Mouse (Mus musculus): Measurements from ENCODE around the gene Tdrkh. TPM values are rescaled to one million over a fixed set of nuclear protein-coding genes. Genes with fewer than 3 reads are reported as not detected.

Gene Tdrkh
- polyA plus RNA-seq, 1 experiment from 2014 or later, result 9.0 TPM

DNA sequence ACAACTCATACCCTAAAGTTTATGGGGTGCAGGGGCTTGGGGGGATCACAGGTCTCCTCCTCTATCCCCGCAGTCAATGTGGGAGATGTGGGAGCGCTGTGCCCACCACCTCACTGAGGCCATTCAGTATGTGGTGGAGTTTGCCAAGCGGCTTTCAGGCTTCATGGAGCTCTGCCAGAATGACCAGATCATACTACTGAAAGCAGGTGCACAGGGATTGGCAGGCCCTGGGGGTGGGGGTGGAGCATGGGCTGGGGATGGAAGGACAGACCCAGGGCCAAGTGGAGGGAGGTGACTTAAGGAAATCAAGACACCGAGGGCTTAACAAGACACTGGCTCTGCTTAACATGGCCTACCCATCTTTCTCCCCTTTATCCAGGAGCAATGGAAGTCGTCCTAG, 22.1 kb upstream of the Tdrkh start:
- no peaks in the 10 kb centered on the region for H3K36me3 ChIP-seq
- H3K4me1 ChIP-seq, result no peaks in the 10 kb centered on the region
- H3K27ac ChIP-seq, result no peak overlapping the region
- WGBS, result 74% methylated on average over 5 of the region's 5 CpGs
- no peak for ATAC-seq (ENCODE audit: insufficient number of reproducible peaks, insufficient read depth, low FRiP score, low TSS enrichment, low read depth)
- H3K9me3 ChIP-seq, result no peaks in the 10 kb centered on the region
- H3K4me3 ChIP-seq, result no peak overlapping the region
- peaks cover 8% of the 10 kb centered on the region; the same call in 1 of the 2 replicates for H3K27me3 ChIP-seq
- no peak overlapping the region for H3K9ac ChIP-seq
- H3K4me2 ChIP-seq, result no peak overlapping the region

DNA sequence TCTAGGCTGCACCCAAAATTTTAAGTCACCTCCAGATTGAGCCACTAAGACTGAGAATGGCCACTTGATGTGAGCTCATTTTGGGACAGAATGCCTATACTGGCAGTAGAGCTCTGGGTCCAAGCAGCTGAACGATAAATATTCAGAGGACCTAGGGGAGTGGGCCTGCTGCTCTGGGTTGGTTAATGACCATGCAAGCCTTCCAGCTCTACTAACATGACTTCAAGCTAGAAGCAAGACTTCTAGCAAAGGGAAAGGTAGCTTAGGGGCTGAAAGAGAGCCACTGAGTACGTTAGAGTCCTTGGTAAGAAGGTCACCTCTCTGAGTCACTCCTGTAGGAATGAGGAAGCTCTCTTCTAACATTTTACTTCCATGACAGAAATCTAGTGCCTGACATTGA, 20.9 kb upstream of the Tdrkh start:
- H3K4me1 ChIP-seq, result no peaks in the 10 kb centered on the region
- no peak overlapping the region for H3K27ac ChIP-seq
- ATAC-seq (ENCODE audit: insufficient number of reproducible peaks, insufficient read depth, low FRiP score, low TSS enrichment, low read depth), result no peak
- H3K4me2 ChIP-seq, result no peak overlapping the region
- no peaks in the 10 kb centered on the region for H3K9me3 ChIP-seq
- no peak overlapping the region for H3K4me3 ChIP-seq
- H3K9ac ChIP-seq, result no peak overlapping the region
- WGBS, result 80% methylated on average over 2 of the region's 2 CpGs
- peaks cover 17% of the 10 kb centered on the region for H3K27me3 ChIP-seq
- no peaks in the 10 kb centered on the region for H3K36me3 ChIP-seq

DNA sequence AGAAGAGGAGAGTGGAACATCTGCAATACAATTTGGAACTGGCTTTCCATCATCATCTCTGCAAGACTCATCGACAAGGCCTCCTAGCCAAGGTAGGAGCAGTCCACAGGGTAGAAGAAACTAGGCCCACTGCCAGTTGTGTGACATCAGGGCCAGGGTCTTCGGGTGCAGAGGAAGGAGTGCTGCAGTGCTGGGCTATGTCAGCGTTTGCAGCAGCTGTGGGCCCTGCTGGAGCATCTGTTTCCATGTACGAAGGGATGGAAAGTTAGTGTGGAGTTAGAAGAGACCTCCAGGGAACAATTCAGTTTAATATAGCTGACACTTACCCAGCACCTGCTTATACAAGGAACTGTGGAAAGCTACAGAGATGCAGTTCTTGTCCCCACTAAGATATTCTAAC, 20.0 kb upstream of the Tdrkh start:
- WGBS, result 63% methylated on average over 4 of the region's 4 CpGs
- no peaks in the 10 kb centered on the region for H3K4me1 ChIP-seq
- H3K27ac ChIP-seq, result no peak overlapping the region
- H3K4me2 ChIP-seq, result no peak overlapping the region
- peaks cover 26% of the 10 kb centered on the region for H3K27me3 ChIP-seq
- ATAC-seq (ENCODE audit: insufficient number of reproducible peaks, insufficient read depth, low FRiP score, low TSS enrichment, low read depth), result no peak
- H3K9me3 ChIP-seq, result no peaks in the 10 kb centered on the region
- no peaks in the 10 kb centered on the region for H3K36me3 ChIP-seq
- no peak overlapping the region for H3K4me3 ChIP-seq
- H3K9ac ChIP-seq, result no peak overlapping the region

DNA sequence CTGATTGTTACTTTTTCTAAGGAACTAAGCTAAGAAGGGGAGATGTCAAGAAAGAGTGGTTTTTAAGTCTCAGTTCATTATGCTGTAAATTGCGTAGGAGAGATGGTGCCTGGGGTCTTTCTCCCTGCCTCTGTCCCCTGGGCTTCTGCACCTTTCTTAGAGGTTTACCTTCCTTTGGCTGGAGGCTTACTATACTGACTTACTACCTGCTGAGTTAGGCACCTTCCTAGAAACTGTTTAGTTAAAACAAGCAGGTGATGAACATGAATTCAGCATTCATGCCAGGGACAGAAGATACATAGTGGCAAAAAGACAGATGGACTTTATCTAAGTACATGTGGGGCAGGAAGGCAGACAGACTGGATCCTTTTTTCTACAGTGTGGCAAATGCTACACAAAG, 16.7 kb upstream of the Tdrkh start:
- no peaks in the 10 kb centered on the region for H3K9me3 ChIP-seq
- no peak overlapping the region for H3K4me3 ChIP-seq
- H3K27me3 ChIP-seq, result peaks cover 59% of the 10 kb centered on the region
- no peak overlapping the region for H3K4me2 ChIP-seq
- no peak overlapping the region for H3K27ac ChIP-seq
- ATAC-seq (ENCODE audit: insufficient number of reproducible peaks, insufficient read depth, low FRiP score, low TSS enrichment, low read depth), result no peak
- 71% methylated on average over 1 of the region's 1 CpGs for WGBS
- H3K9ac ChIP-seq, result no peak overlapping the region
- peaks cover 11% of the 10 kb centered on the region; the same call in 1 of the 2 replicates for H3K4me1 ChIP-seq
- no peaks in the 10 kb centered on the region for H3K36me3 ChIP-seq

DNA sequence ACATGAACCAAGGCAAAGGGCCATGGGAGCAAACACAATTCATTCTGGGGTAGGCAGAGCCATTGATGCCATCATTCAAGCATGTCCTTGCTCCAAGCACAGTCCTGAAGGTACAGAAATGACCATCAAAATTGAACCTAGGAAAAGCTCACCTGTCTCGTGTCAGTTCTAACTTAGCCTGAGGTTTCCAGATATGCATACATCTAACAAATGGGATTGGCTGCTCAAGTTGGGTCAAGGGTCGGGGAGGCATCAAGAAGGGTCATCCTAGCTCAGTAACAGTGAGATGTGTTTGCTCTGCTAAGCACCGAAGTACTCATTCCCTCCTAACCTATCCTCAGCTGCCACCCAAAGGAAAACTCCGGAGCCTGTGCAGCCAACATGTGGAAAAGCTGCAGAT, 16.2 kb upstream of the Tdrkh start:
- Histone ChIP-seq H3K4me1 (peaks cover 11% of the 10 kb centered on the region; the same call in 1 of the 2 replicates), H3K9me3 (no peaks in the 10 kb centered on the region), H3K4me2 (no peak overlapping the region), H3K27ac (no peak overlapping the region), H3K27me3 (peaks cover 64% of the 10 kb centered on the region), H3K9ac (no peak overlapping the region), H3K4me3 (no peak overlapping the region), H3K36me3 (no peaks in the 10 kb centered on the region)
- WGBS, result 77% methylated on average over 4 of the region's 4 CpGs
- ATAC-seq (ENCODE audit: insufficient number of reproducible peaks, insufficient read depth, low FRiP score, low TSS enrichment, low read depth), result no peak

DNA sequence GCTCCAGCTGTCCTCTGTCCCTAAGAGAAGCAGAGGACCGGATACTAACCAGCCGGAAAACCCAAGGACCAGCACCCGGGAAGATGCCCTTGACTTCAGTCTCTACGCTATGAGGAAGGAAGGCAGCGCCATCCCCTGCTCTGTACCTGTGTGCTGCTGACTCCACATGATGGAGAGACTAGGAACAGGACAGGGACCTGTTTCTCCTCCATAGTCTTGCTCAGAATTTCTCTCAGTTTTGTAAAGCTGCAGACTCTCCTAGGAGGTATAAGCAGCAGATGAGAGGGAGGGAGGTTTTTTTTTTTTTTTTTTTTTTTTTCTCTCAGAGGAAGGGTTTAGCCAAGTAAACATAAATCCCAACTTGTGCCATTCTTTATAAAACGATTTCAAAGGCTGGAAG, 14.9 kb upstream of the Tdrkh start, which contains the start of gene Lingo4:
Gene Lingo4 (plus strand): TSS at position 301 of the 400 bp plus-strand sequence.
- H3K4me2 ChIP-seq, result peak within 1 kb of the TSS; percentile 63
- peak within 1 kb of the TSS; percentile 34 for H3K4me3 ChIP-seq
- H3K36me3 ChIP-seq, result no peaks in the 10 kb centered on the region
- ATAC-seq (ENCODE audit: insufficient number of reproducible peaks, insufficient read depth, low FRiP score, low TSS enrichment, low read depth), result no peak
- no peak within 1 kb of the TSS for H3K27ac ChIP-seq
- peak within 1 kb of the TSS; percentile 68 for H3K9ac ChIP-seq
- H3K9me3 ChIP-seq, result no peaks in the 10 kb centered on the region
- H3K27me3 ChIP-seq, result peaks cover 78% of the 10 kb centered on the region
- peaks cover 13% of the 10 kb centered on the region; the same call in 1 of the 2 replicates for H3K4me1 ChIP-seq
- 68% methylated on average over 6 of the region's 6 CpGs for WGBS

DNA sequence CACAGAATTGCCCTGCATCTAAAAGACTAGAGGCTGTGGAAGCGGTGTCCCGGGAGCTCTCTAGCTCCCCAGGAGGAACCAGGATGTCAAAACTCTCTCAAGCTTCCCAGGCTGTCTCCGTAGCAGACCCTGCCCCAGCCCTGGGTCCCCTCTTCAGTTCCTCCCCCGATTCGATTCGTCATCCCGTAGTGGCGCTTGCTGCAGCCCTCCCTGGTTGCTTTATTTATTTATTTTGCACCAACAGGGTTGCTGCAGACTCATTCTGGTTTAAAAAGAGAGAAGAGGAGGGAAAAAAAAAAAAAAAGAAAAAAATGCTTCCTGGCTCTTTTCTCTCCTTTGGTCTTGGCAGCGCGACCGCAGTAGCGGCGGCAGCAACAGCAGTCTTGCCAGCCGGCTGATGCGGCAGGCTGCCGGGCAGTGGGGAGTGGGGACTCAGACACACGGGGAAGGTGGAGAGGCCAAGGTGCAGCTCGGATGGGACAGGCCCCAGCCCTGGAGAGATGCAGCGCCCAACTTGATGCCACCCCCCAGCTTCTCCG, 14.1 kb upstream of the Tdrkh start:
- H3K27ac ChIP-seq, result no peak overlapping the region
- ATAC-seq (ENCODE audit: insufficient number of reproducible peaks, insufficient read depth, low FRiP score, low TSS enrichment, low read depth), result no peak
- peaks cover 84% of the 10 kb centered on the region for H3K27me3 ChIP-seq
- WGBS, result 3% methylated on average over 20 of the region's 20 CpGs
- H3K36me3 ChIP-seq, result no peaks in the 10 kb centered on the region
- peaks cover 20% of the 10 kb centered on the region; the same call in 1 of the 2 replicates for H3K4me1 ChIP-seq
- peak overlapping the region; percentile 68 for H3K9ac ChIP-seq
- peak overlapping the region; percentile 63 for H3K4me2 ChIP-seq
- H3K9me3 ChIP-seq, result no peaks in the 10 kb centered on the region
- peak overlapping the region; percentile 34 for H3K4me3 ChIP-seq

DNA sequence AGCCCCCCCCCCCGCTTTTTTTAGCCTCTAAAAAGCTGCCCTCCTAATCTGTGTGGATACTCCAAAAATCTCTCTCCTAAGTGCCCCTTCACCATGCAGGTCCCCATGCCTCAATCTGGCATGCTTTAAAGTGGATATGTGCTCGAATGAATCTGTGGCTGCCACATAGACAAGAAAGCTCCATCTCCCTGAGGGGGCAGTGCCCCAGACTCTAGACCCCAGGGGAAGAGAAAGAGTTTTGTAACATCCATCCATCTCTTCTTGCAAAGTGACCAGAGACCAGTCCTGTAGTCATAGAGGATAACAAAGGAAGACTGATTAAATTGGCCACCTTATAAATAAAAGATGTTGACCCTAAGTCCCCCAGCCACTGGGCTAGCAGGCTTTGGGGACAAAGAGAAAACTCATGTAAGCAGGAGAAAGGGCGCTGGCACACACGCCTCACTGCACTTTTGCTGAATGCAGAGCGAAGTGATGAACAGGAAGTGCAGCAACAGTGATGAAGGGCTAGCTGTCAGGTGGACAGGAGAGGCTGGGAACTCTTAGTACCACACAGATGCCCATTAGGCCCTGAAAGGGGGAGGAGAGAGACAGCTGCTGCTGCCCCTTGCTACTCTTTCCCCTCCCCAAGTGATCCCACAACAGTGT, 13.3 kb upstream of the Tdrkh start:
- no peaks in the 10 kb centered on the region for H3K36me3 ChIP-seq
- H3K27ac ChIP-seq, result no peak overlapping the region
- peaks cover 28% of the 10 kb centered on the region for H3K4me1 ChIP-seq
- 38% methylated on average over 5 of the region's 5 CpGs for WGBS
- H3K9ac ChIP-seq, result no peak overlapping the region
- no peaks in the 10 kb centered on the region for H3K9me3 ChIP-seq
- no peak for ATAC-seq (ENCODE audit: insufficient number of reproducible peaks, insufficient read depth, low FRiP score, low TSS enrichment, low read depth)
- H3K27me3 ChIP-seq, result peaks cover 87% of the 10 kb centered on the region
- peak overlapping the region; percentile 34; the same call in 1 of the 2 replicates for H3K4me3 ChIP-seq
- peak overlapping the region; percentile 63 for H3K4me2 ChIP-seq

DNA sequence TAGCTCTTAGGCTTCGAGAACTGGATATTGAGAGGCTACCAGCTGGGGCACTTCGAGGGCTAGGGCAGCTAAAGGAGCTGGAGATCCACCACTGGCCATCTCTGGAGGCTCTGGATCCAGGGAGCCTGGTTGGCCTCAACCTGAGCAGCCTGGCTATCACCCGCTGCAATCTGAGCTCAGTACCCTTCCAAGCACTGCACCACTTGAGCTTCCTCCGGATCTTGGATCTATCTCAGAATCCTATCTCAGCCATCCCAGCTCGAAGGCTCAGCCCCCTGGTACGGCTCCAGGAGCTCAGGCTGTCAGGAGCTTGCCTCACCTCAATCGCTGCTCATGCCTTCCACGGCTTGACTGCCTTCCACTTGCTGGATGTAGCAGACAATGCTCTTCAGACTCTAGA, 10.6 kb upstream of the Tdrkh start:
- no peak overlapping the region for H3K4me3 ChIP-seq
- no peaks in the 10 kb centered on the region for H3K9me3 ChIP-seq
- H3K4me1 ChIP-seq, result peaks cover 30% of the 10 kb centered on the region
- H3K27ac ChIP-seq, result no peak overlapping the region
- no peaks in the 10 kb centered on the region for H3K36me3 ChIP-seq
- WGBS, result 53% methylated on average over 8 of the region's 8 CpGs
- H3K27me3 ChIP-seq, result peaks cover 74% of the 10 kb centered on the region
- no peak overlapping the region for H3K9ac ChIP-seq
- ATAC-seq (ENCODE audit: insufficient number of reproducible peaks, insufficient read depth, low FRiP score, low TSS enrichment, low read depth), result no peak
- no peak overlapping the region for H3K4me2 ChIP-seq

DNA sequence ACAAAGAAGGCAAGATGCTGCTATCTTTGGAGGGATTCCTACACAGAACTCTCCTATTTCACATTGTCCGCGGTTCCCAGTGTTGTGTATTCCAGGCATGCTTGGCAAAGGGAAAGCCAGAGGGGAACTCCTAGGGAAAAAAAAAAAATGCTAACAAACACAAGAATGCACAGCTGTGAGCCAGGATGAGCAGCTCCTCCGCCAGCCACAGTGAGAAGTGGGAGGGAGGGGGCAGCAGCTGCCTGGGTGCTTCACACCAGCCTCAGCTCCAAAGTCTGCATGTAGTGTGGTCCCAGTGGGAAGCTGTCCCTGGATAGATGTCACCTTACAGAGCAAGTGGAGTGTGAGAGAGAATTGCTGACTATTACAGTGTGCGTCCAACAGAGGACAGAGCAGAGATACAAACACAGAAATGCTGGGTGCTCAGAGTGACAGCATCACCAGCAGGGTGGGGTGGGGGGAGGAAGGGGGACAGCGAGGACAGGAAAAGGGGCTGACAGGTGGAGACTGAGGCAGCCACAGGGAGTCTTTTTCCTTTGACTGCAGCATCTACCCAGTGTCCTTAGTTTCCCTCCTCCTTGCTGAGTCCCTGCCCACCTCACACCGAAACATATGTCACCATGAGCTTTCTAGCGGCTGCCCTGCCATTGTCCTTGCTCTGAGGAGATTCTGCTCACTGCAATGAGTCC, 8.6 kb upstream of the Tdrkh start:
- ATAC-seq (ENCODE audit: insufficient number of reproducible peaks, insufficient read depth, low FRiP score, low TSS enrichment, low read depth), result no peak
- Histone ChIP-seq H3K4me3 (no peak overlapping the region), H3K9ac (no peak overlapping the region), H3K27ac (no peak overlapping the region), H3K4me1 (peaks cover 20% of the 10 kb centered on the region), H3K36me3 (no peaks in the 10 kb centered on the region), H3K9me3 (no peaks in the 10 kb centered on the region), H3K27me3 (peaks cover 53% of the 10 kb centered on the region), H3K4me2 (no peak overlapping the region)
- 24% methylated on average over 7 of the region's 7 CpGs for WGBS

DNA sequence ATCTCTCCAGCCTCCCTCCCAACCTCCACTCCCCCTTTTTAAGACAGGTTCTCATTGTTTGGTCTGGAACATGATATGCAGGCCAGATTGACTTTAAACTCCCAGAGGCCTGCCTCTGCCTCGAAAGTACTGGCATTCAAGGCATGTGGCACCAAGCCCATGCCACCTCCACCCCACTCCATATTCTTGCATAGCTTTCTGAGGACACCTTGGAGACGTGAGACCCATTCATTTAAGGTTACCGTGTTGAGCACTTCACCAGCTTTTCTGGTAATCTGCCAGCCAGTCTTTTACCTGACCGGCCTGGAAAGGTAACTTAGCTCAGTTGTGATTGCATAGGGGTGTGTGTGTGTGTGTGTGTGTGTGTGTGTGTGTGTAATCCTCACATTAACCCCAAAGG, 7.5 kb upstream of the Tdrkh start:
- Histone ChIP-seq H3K36me3 (no peaks in the 10 kb centered on the region), H3K9me3 (no peaks in the 10 kb centered on the region), H3K27me3 (peaks cover 45% of the 10 kb centered on the region), H3K9ac (no peak overlapping the region), H3K4me2 (no peak overlapping the region), H3K27ac (no peak overlapping the region), H3K4me1 (peaks cover 19% of the 10 kb centered on the region), H3K4me3 (no peak overlapping the region)
- ATAC-seq (ENCODE audit: insufficient number of reproducible peaks, insufficient read depth, low FRiP score, low TSS enrichment, low read depth), result no peak
- 60% methylated on average over 4 of the region's 4 CpGs for WGBS

DNA sequence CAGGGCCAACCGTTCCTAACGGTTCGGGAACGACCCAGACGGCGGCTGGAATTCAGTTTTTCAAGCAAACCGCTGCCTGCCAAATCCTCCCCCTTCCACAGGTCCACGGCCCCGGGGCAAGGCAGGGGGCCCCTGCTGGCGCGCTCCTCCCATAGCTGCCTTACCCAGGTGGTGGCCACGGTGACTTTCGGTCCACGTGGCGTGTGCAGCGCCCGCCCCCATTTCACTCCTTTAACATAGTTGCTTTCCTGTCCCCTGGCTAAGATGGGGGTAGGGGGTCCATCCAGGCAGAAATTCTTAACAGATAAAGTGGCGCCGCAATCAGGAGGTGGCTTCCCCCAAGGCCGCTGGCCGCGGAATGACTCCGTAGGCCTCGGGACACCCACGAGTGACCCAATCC, 543 bp upstream of the Tdrkh start:
- no peaks in the 10 kb centered on the region for H3K36me3 ChIP-seq
- no peak overlapping the region for H3K27ac ChIP-seq
- WGBS, result 13% methylated on average over 25 of the region's 25 CpGs
- ATAC-seq (ENCODE audit: insufficient number of reproducible peaks, insufficient read depth, low FRiP score, low TSS enrichment, low read depth), result peak; percentile 22; the same call in 1 of the 2 replicates
- peak overlapping the region; percentile 82 for H3K4me2 ChIP-seq
- H3K4me1 ChIP-seq, result peaks cover 5% of the 10 kb centered on the region
- peak overlapping the region; percentile 57 for H3K9ac ChIP-seq
- no peaks in the 10 kb centered on the region for H3K9me3 ChIP-seq
- peaks cover 20% of the 10 kb centered on the region for H3K27me3 ChIP-seq
- H3K4me3 ChIP-seq, result peak overlapping the region; percentile 47

Data from embryonic facial prominence, embryonic 13.5 days (tissue).